Mouse (Mus musculus): ENCODE data around the gene Pde4b. TPM values are rescaled to one million over a fixed set of nuclear protein-coding genes. Genes with fewer than 3 reads are reported as not detected.

The Pde4b gene
- total and polyA plus RNA-seq, 2 experiments, result 8.0 to 10.7 TPM

GRCm38 (mm10) chr4:102647056-102647455 is 559.7 kb downstream of the Pde4b start:
- no peak for TF ChIP-seq POLR2A (IDR thresholded peaks at IDR 0.05; ENCODE audit: extremely low read depth, insufficient read depth, low read length)
- TF ChIP-seq CTCF (IDR thresholded peaks at IDR 0.05; ENCODE audit: low read depth, low read length), result no peak
- Histone ChIP-seq H3K36me3 (ENCODE audit: control insufficient read depth, insufficient read depth, low read length) (no peaks in the 10 kb centered on the region), H3K4me1 (ENCODE audit: control insufficient read depth, insufficient read depth, low read length) (peaks cover 6% of the 10 kb centered on the region; the same call in 1 of the 2 replicates), H3K4me3 (ENCODE audit: insufficient read depth, low read depth, low read length) (no peak overlapping the region), H3K27me3 (ENCODE audit: control insufficient read depth, insufficient read depth, low read length) (no peaks in the 10 kb centered on the region), H3K9ac (ENCODE audit: low read depth, low read length) (no peak overlapping the region), H3K79me2 (ENCODE audit: control insufficient read depth, insufficient read depth, low read length) (no peaks in the 10 kb centered on the region), H3K27ac (replicated peaks; ENCODE audit: insufficient read depth, low read depth, low read length) (no peak overlapping the region)
- DNase-seq (ENCODE audit: extremely low read depth, low read depth, low spot score), result peak; percentile 84
- 6% methylated on average over 2 of the region's 2 CpGs for WGBS

DNA sequence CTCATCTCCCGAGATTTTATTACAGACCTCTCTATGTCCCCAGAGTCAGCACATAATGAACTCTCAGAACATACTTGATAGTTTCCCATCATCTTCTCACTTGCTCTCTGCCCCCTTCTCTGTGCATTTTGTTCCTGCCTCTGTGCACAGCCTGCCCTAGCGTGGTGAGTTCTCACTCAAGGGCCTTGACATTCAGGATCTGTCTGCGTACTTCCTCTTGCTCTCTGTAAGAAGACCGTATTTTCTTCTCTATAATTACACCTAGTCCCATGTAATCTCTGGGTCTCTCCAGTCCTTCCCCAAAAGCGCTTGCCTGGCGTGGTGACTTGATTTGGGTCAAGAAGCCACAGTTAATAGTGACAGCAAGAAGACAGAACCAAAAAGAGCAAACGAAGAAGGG is 568.0 kb downstream of the Pde4b start:
- Histone ChIP-seq H3K27ac (replicated peaks; ENCODE audit: insufficient read depth, low read depth, low read length) (no peak overlapping the region), H3K9ac (ENCODE audit: low read depth, low read length) (no peak overlapping the region), H3K79me2 (ENCODE audit: control insufficient read depth, insufficient read depth, low read length) (no peaks in the 10 kb centered on the region), H3K4me3 (ENCODE audit: insufficient read depth, low read depth, low read length) (no peak overlapping the region), H3K27me3 (ENCODE audit: control insufficient read depth, insufficient read depth, low read length) (no peaks in the 10 kb centered on the region), H3K4me1 (ENCODE audit: control insufficient read depth, insufficient read depth, low read length) (peaks cover 2% of the 10 kb centered on the region; the same call in 1 of the 2 replicates), H3K36me3 (ENCODE audit: control insufficient read depth, insufficient read depth, low read length) (no peaks in the 10 kb centered on the region)
- no peak for DNase-seq (ENCODE audit: extremely low read depth, low read depth, low spot score)
- TF ChIP-seq POLR2A (IDR thresholded peaks at IDR 0.05; ENCODE audit: extremely low read depth, insufficient read depth, low read length) (no peak), CTCF (IDR thresholded peaks at IDR 0.05; ENCODE audit: low read depth, low read length) (no peak)
- WGBS, result 90% methylated on average over 7 of the region's 7 CpGs

GRCm38 (mm10) chr4:102656494-102657036 is 569.2 kb downstream of the Pde4b start:
- Histone ChIP-seq H3K36me3 (ENCODE audit: control insufficient read depth, insufficient read depth, low read length) (no peaks in the 10 kb centered on the region), H3K79me2 (ENCODE audit: control insufficient read depth, insufficient read depth, low read length) (no peaks in the 10 kb centered on the region), H3K27ac (replicated peaks; ENCODE audit: insufficient read depth, low read depth, low read length) (no peak overlapping the region), H3K4me1 (ENCODE audit: control insufficient read depth, insufficient read depth, low read length) (peaks cover 2% of the 10 kb centered on the region; the same call in 1 of the 2 replicates), H3K27me3 (ENCODE audit: control insufficient read depth, insufficient read depth, low read length) (no peaks in the 10 kb centered on the region), H3K4me3 (ENCODE audit: insufficient read depth, low read depth, low read length) (no peak overlapping the region), H3K9ac (ENCODE audit: low read depth, low read length) (no peak overlapping the region)
- peak; percentile 70 for DNase-seq (ENCODE audit: extremely low read depth, low read depth, low spot score)
- 3% methylated on average over 3 of the region's 3 CpGs for WGBS
- TF ChIP-seq CTCF (IDR thresholded peaks at IDR 0.05; ENCODE audit: low read depth, low read length) (peak; percentile 62), POLR2A (IDR thresholded peaks at IDR 0.05; ENCODE audit: extremely low read depth, insufficient read depth, low read length) (no peak)

Other genes with a start within 250 kb of the Pde4b start
- not detected in 2 replicates for gene B020004J07Rik, start 243.5 kb upstream of the Pde4b start, total RNA-seq (2014; rRNA removed)
- gene B020004J07Rik, start 243.5 kb upstream of the Pde4b start, polyA plus RNA-seq (2012; rRNA removed), result not detected in 2 replicates
- not detected in 2 replicates for gene C130073F10Rik, start 193.8 kb upstream of the Pde4b start, total RNA-seq (2014; rRNA removed)
- gene C130073F10Rik, start 193.8 kb upstream of the Pde4b start, polyA plus RNA-seq (2012; rRNA removed), result not detected in 2 replicates
- not detected in 2 replicates for gene Gm12800, start 178.4 kb upstream of the Pde4b start, total RNA-seq (2014; rRNA removed)
- gene Gm12800, start 178.4 kb upstream of the Pde4b start, polyA plus RNA-seq (2012; rRNA removed), result not detected in 2 replicates
- gene Gm12794, start 147.1 kb upstream of the Pde4b start, total RNA-seq (2014; rRNA removed), result not detected in 2 replicates
- not detected in 2 replicates for gene Gm12794, start 147.1 kb upstream of the Pde4b start, polyA plus RNA-seq (2012; rRNA removed)
- gene Gm12790, start 106.5 kb upstream of the Pde4b start, total RNA-seq (2014; rRNA removed), result not detected in 2 replicates
- not detected in 2 replicates for gene Gm12790, start 106.5 kb upstream of the Pde4b start, polyA plus RNA-seq (2012; rRNA removed)
- not detected in 2 replicates for gene Gm12789, start 100.9 kb upstream of the Pde4b start, total RNA-seq (2014; rRNA removed)
- not detected in 2 replicates for gene Gm12789, start 100.9 kb upstream of the Pde4b start, polyA plus RNA-seq (2012; rRNA removed)